In genomic region chr11:35198537-35199088, GRCm38 (mm10) we compare ENCODE assay signal across 30 mouse cellular contexts.
A peak's percentile ranks its signal among the peaks of the same experiment; 100 is the strongest.
DNase-seq lines count a peak whose midpoint lies in the region; ATAC-seq and TF ChIP-seq lines count a peak whose summit lies in the region.
"Had no signal": no experiment of that assay in that cellular context is flagged by ENCODE, and none has a peak within 500 bp of the region (broad histone marks: within the 10 kb centered on the region; RNA-seq: fewer than 3 reads in every experiment).

No protein-coding gene starts in this region.

- H3K4me3 ChIP-seq in lung, postnatal 0 days (ENCODE audit: low read depth, low read length), result no peak overlapping the region
- no peak overlapping the region for H3K4me3 ChIP-seq in forebrain, embryonic 15.5 days
- H3K4me3 ChIP-seq: embryonic facial prominence, embryonic 10.5 days; embryonic facial prominence, embryonic 13.5 days; erythroblast, embryonic 14.5 days; forebrain, embryonic 10.5 days; forebrain, embryonic 13.5 days; heart, embryonic 12.5 days; heart, embryonic 15.5 days; hindbrain, embryonic 12.5 days; intestine, embryonic 15.5 days had no signal

- H3K4me2 ChIP-seq in lung, postnatal 0 days (replicated peaks; ENCODE audit: low read depth, low read length), result no peak overlapping the region
- no peak overlapping the region for H3K4me2 ChIP-seq in forebrain, embryonic 15.5 days (replicated peaks)
- H3K4me2 ChIP-seq: embryonic facial prominence, embryonic 13.5 days; forebrain, embryonic 13.5 days; heart, embryonic 12.5 days; heart, embryonic 15.5 days; hindbrain, embryonic 12.5 days; intestine, embryonic 15.5 days had no signal

- no peaks in the 10 kb centered on the region for H3K27me3 ChIP-seq in lung, postnatal 0 days (replicated peaks; ENCODE audit: insufficient read depth, low read length)
- no peaks in the 10 kb centered on the region for H3K27me3 ChIP-seq in forebrain, embryonic 15.5 days
- H3K27me3 ChIP-seq: embryonic facial prominence, embryonic 13.5 days; heart, embryonic 12.5 days; heart, embryonic 15.5 days; hindbrain, embryonic 12.5 days; intestine, embryonic 15.5 days had no signal

- H3K27ac ChIP-seq in lung, postnatal 0 days (ENCODE audit: low read length), result no peak overlapping the region
- no peak overlapping the region for H3K27ac ChIP-seq in forebrain, embryonic 15.5 days (replicated peaks)
- H3K27ac ChIP-seq: embryonic facial prominence, embryonic 10.5 days; embryonic facial prominence, embryonic 13.5 days; forebrain, embryonic 10.5 days; forebrain, embryonic 13.5 days; heart, embryonic 15.5 days; hindbrain, embryonic 12.5 days; intestine, embryonic 15.5 days had no signal

- no peaks in the 10 kb centered on the region for H3K36me3 ChIP-seq in lung, postnatal 0 days (ENCODE audit: insufficient read depth, low read length)
- H3K36me3 ChIP-seq in forebrain, embryonic 15.5 days, result no peaks in the 10 kb centered on the region
- H3K36me3 ChIP-seq: embryonic facial prominence, embryonic 10.5 days; embryonic facial prominence, embryonic 13.5 days; forebrain, embryonic 10.5 days; heart, embryonic 12.5 days; heart, embryonic 15.5 days; hindbrain, embryonic 12.5 days; intestine, embryonic 15.5 days had no signal

- peak; percentile 34 for DNase-seq in adrenal gland, adult 8-10 months
- DNase-seq in adrenal gland, adult 18-20 months (ENCODE audit: low spot score in 2 of 2), result no peak
- DNase-seq in lung, postnatal 0 days (ENCODE audit: low spot score), result peak; percentile 12
- DNase-seq in lung, postnatal 14 days, result no peak
- DNase-seq in adrenal gland, postnatal 14 days, result peak; percentile 31
- DNase-seq in gonadal fat pad, adult 2 months (ENCODE audit: low read depth), result peak; percentile 79
- no peak for DNase-seq in left cerebral cortex, postnatal 25 days (ENCODE audit: low spot score in 2 of 2)
- DNase-seq: cerebellum, adult 11-12 months; cerebellum, adult 8-10 months; cerebellum, postnatal 10 days; cerebellum, postnatal 36 days; embryo, embryonic 11 days; forebrain, postnatal 0 days; gastrocnemius, postnatal 25 days; heart, postnatal 14 days; kidney, adult 11 months; kidney, adult 8-10 months had no signal

- H3K9me3 ChIP-seq in lung, postnatal 0 days (ENCODE audit: low read length), result no peaks in the 10 kb centered on the region
- H3K9me3 ChIP-seq in forebrain, embryonic 15.5 days, result no peaks in the 10 kb centered on the region
- H3K9me3 ChIP-seq: embryonic facial prominence, embryonic 10.5 days; embryonic facial prominence, embryonic 13.5 days; forebrain, embryonic 10.5 days; forebrain, embryonic 13.5 days; heart, embryonic 12.5 days; heart, embryonic 15.5 days; hindbrain, embryonic 12.5 days; intestine, embryonic 15.5 days had no signal

- no peak overlapping the region for H3K9ac ChIP-seq in lung, postnatal 0 days (replicated peaks; ENCODE audit: low read depth)
- H3K9ac ChIP-seq in forebrain, embryonic 15.5 days (replicated peaks), result no peak overlapping the region
- H3K9ac ChIP-seq: embryonic facial prominence, embryonic 13.5 days; forebrain, embryonic 13.5 days; forebrain, postnatal 0 days; heart, embryonic 12.5 days; heart, embryonic 15.5 days; hindbrain, embryonic 12.5 days; intestine, embryonic 15.5 days had no signal

- intact Hi-C loops in left cerebral cortex, postnatal 25 days (cut with DNase I), result no loop called here

- WGBS in lung, postnatal 0 days, result 65% methylated on average over 6 of the region's 6 CpGs
- 86% methylated on average over 6 of the region's 6 CpGs for WGBS in forebrain, embryonic 15.5 days

- no peaks in the 10 kb centered on the region for H3K4me1 ChIP-seq in lung, postnatal 0 days (ENCODE audit: insufficient read depth, low read depth, low read length)
- peaks cover 23% of the 10 kb centered on the region for H3K4me1 ChIP-seq in forebrain, embryonic 15.5 days
- H3K4me1 ChIP-seq: heart, embryonic 12.5 days; heart, embryonic 15.5 days; intestine, embryonic 15.5 days had no signal

- no peak for TF ChIP-seq CTCF in lung, postnatal 0 days (IDR thresholded peaks at IDR 0.05)

- no peak for ATAC-seq in lung, postnatal 0 days
- no peak for ATAC-seq in forebrain, embryonic 15.5 days (replicated peaks)
- ATAC-seq: activated CD4-positive, CD25-positive, alpha-beta regulatory T cell, adult 4 months; CD4-positive, CD25-positive, alpha-beta regulatory T cell, adult 4 months; forebrain, embryonic 13.5 days; forebrain, postnatal 0 days; hindbrain, embryonic 16.5 days; intestine, embryonic 15.5 days had no signal

- TF ChIP-seq EP300 in lung, postnatal 0 days (IDR thresholded peaks at IDR 0.05), result no peak

Comparison
In these comparisons a context has a peak if more than half of its experiments do, and no peak if none do; other contexts are left out.
1. DNase-seq: peak in adrenal gland, adult 8-10 months (single experiment), lung, postnatal 0 days (single experiment), adrenal gland, postnatal 14 days (single experiment) and gonadal fat pad, adult 2 months (single experiment); none in adrenal gland, adult 18-20 months (0 of 2), lung, postnatal 14 days (single experiment) and left cerebral cortex, postnatal 25 days (0 of 2).